In the genomic region with DNA sequence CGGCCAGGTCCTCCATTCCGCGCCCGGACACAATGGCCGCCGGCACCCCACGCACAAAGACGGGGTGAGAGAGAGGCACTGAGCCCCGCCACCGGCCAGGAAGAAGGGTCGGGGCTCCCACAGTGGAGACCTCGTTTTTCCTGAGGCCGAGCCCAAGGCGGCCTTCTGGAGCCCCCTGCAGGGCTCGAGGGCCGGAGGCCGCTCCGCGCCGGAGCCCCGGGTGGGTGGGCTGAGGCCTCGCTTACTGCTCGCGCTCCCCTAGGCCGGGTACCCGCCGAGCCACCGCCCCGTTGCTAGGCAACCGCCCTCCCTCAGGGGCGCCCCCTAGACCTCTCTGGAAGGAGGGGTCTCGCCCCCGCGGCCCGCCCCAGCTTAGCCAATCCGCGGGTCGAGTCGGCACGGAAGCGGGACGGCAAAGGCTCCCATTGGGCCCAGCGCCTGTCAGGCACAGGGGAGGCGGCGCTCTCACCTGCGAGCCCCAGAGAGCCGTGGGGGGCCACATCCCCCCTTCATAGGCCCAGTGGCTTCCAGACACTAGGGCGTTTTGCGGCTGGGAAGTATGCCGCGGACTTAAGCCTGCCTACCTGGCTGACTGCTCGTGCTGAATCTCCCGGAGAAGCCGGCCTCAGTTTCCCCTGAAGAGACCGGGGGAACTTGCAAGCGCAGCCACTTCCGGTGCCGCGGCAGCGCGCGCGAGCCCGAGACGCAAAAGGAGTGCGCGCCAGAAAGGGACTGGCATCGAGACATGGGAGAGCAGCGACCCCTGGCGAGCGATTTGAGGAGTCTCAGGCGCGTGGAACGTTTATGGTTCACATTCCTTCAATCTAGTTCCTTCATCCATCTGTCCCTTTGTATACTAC, we compare ENCODE assay signal across 7 mouse cellular contexts. TPM values are rescaled to one million over a fixed set of nuclear protein-coding genes. Genes with fewer than 3 reads are reported as not detected.
DNase-seq lines count a peak whose midpoint lies in the region; ATAC-seq lines count a peak whose summit lies in the region.

A gene (minus strand): TSS at position 710 of the 860 bp plus-strand sequence.

- peak within 1 kb of the TSS; percentile 95 for H3K27ac ChIP-seq in embryonic facial prominence, embryonic 11.5 days (replicated peaks; ENCODE audit: low read depth, low read length)
- peak within 1 kb of the TSS; percentile 90 for H3K27ac ChIP-seq in limb, embryonic 11.5 days (replicated peaks; ENCODE audit: low read depth, low read length)
- H3K27ac ChIP-seq in midbrain, embryonic 14.5 days (replicated peaks; ENCODE audit: low read depth, low read length) = peak within 1 kb of the TSS; percentile 96

- peak; percentile 99 for DNase-seq in adrenal gland, postnatal 14 days
- DNase-seq in embryonic facial prominence, embryonic 11.5 days (ENCODE audit: low spot score) = peak; percentile 99
- DNase-seq in heart, adult 11 months = peak; percentile 100
- peak; percentile 99 for DNase-seq in kidney, adult 18-20 months
- DNase-seq in limb, embryonic 11.5 days (ENCODE audit: low spot score) = peak; percentile 100
- DNase-seq in midbrain, embryonic 14.5 days = peak; percentile 99
- peak; percentile 95 to 96 for DNase-seq in spleen, adult 18-20 months

- H3K9me3 ChIP-seq in embryonic facial prominence, embryonic 11.5 days (replicated peaks; ENCODE audit: control insufficient read depth, low read length) = no peaks in the 10 kb centered on the region
- no peaks in the 10 kb centered on the region for H3K9me3 ChIP-seq in limb, embryonic 11.5 days (ENCODE audit: control insufficient read depth, low read length)
- H3K9me3 ChIP-seq in midbrain, embryonic 14.5 days (ENCODE audit: control insufficient read depth, low read length) = no peaks in the 10 kb centered on the region

- no peaks in the 10 kb centered on the region; the same call in 1 of the 2 replicates for H3K36me3 ChIP-seq in embryonic facial prominence, embryonic 11.5 days (replicated peaks; ENCODE audit: control insufficient read depth, insufficient read depth, low read depth, low read length)
- no peaks in the 10 kb centered on the region; the same call in 1 of the 2 replicates for H3K36me3 ChIP-seq in limb, embryonic 11.5 days (ENCODE audit: control insufficient read depth, insufficient read depth, low read length)
- H3K36me3 ChIP-seq in midbrain, embryonic 14.5 days (ENCODE audit: control insufficient read depth, insufficient read depth, low read length) = peaks cover 5% of the 10 kb centered on the region; the same call in 1 of the 2 replicates

- peak within 1 kb of the TSS; percentile 94 for H3K9ac ChIP-seq in embryonic facial prominence, embryonic 11.5 days (replicated peaks; ENCODE audit: low read length)
- H3K9ac ChIP-seq in limb, embryonic 11.5 days (ENCODE audit: low read length) = peak within 1 kb of the TSS; percentile 85
- H3K9ac ChIP-seq in midbrain, embryonic 14.5 days (replicated peaks; ENCODE audit: low read length) = peak within 1 kb of the TSS; percentile 86

- no peaks in the 10 kb centered on the region for H3K27me3 ChIP-seq in embryonic facial prominence, embryonic 11.5 days (ENCODE audit: control insufficient read depth, insufficient read depth, low read length)
- no peaks in the 10 kb centered on the region for H3K27me3 ChIP-seq in limb, embryonic 11.5 days (ENCODE audit: control insufficient read depth, insufficient read depth, low read length)
- no peaks in the 10 kb centered on the region for H3K27me3 ChIP-seq in midbrain, embryonic 14.5 days (ENCODE audit: control insufficient read depth, insufficient read depth, low read length)

- H3K4me2 ChIP-seq in embryonic facial prominence, embryonic 11.5 days (ENCODE audit: low read depth, low read length) = peak within 1 kb of the TSS; percentile 57
- peak within 1 kb of the TSS; percentile 64 for H3K4me2 ChIP-seq in limb, embryonic 11.5 days (ENCODE audit: low read depth, severe bottlenecking)
- H3K4me2 ChIP-seq in midbrain, embryonic 14.5 days (ENCODE audit: low read length) = peak within 1 kb of the TSS; percentile 74

- peak; percentile 97 for ATAC-seq in embryonic facial prominence, embryonic 11.5 days (replicated peaks; ENCODE audit: insufficient number of reproducible peaks, low FRiP score, low TSS enrichment, low read depth)
- ATAC-seq in limb, embryonic 11.5 days (ENCODE audit: insufficient number of reproducible peaks, low FRiP score, low TSS enrichment, low read depth) = peak; percentile 97
- peak; percentile 98 for ATAC-seq in midbrain, embryonic 14.5 days (ENCODE audit: low FRiP score, low TSS enrichment)

- under 1% methylated on average over 74 of the region's 74 CpGs for WGBS in embryonic facial prominence, embryonic 11.5 days
- WGBS in limb, embryonic 11.5 days = under 1% methylated on average over 74 of the region's 74 CpGs
- WGBS in midbrain, embryonic 14.5 days = under 1% methylated on average over 74 of the region's 74 CpGs

- H3K4me1 ChIP-seq in embryonic facial prominence, embryonic 11.5 days (ENCODE audit: control insufficient read depth, insufficient read depth, low read length) = peaks cover 5% of the 10 kb centered on the region
- H3K4me1 ChIP-seq in limb, embryonic 11.5 days (ENCODE audit: control insufficient read depth, insufficient read depth, low read length) = peaks cover 24% of the 10 kb centered on the region
- peaks cover 35% of the 10 kb centered on the region for H3K4me1 ChIP-seq in midbrain, embryonic 14.5 days (ENCODE audit: control insufficient read depth, insufficient read depth, low read length)

- H3K4me3 ChIP-seq in embryonic facial prominence, embryonic 11.5 days (ENCODE audit: low read depth, low read length) = peak within 1 kb of the TSS; percentile 72
- peak within 1 kb of the TSS; percentile 62 for H3K4me3 ChIP-seq in limb, embryonic 11.5 days (ENCODE audit: low read depth, low read length)
- H3K4me3 ChIP-seq in midbrain, embryonic 14.5 days (replicated peaks; ENCODE audit: low read depth, low read length) = peak within 1 kb of the TSS; percentile 62

RNA-seq across cellular contexts. Expression of the gene that starts here (rescaled TPM):
- total RNA-seq in adrenal gland, postnatal 14 days (2021) = 64.3 and 72.4 TPM in 2 replicates
- 100 and 107 TPM in 2 replicates for polyA plus RNA-seq in embryonic facial prominence, embryonic 11.5 days (2014; fragmentation: Nextera tagmentation; extraction: Ambion mirVana)
- polyA plus RNA-seq in limb, embryonic 11.5 days (2014; fragmentation: Nextera tagmentation; extraction: Ambion mirVana) = 109 and 110 TPM in 2 replicates
- polyA plus RNA-seq in midbrain, embryonic 14.5 days (2014; fragmentation: Nextera tagmentation; extraction: Ambion mirVana) = 171 and 208 TPM in 2 replicates

Comparison
In these comparisons a context has a peak if more than half of its experiments do, and no peak if none do; other contexts are left out.
1. Peak in every context shown above with its lines: DNase-seq, ATAC-seq, H3K4me3 ChIP-seq and H3K27ac ChIP-seq.